Mouse (Mus musculus): ENCODE results near the gene Tmem117.

GRCm38 (mm10) chr15:95108626-95109025 lies 479.6 kb downstream of the Tmem117 start:
- TF ChIP-seq GATA1 (IDR thresholded peaks at IDR 0.05; ENCODE audit: low read length) = no peak
- no peak for TF ChIP-seq TAL1 (IDR thresholded peaks at IDR 0.05; ENCODE audit: low read length)

Measured in erythroblast, embryonic 14.5 days (primary cell).